Mouse (Mus musculus) telencephalon, adult 2 months (tissue): ENCODE measurements at regions not wholly inside any gene's neighbourhood (a gene's known extent, or its start where the extent isn't known, plus 50 kb on each side); places are given as distances from the start of the nearest gene placed in this dataset.
A peak's percentile ranks its signal among the peaks of the same experiment; 100 is the strongest.

ENCODE experiments used
- DNase-seq: peaks from one replicate; pipeline ENCODE4 v3.0.0-alpha.2; 2011; ENCODE audit warnings: low read depth, low spot score

DNA sequence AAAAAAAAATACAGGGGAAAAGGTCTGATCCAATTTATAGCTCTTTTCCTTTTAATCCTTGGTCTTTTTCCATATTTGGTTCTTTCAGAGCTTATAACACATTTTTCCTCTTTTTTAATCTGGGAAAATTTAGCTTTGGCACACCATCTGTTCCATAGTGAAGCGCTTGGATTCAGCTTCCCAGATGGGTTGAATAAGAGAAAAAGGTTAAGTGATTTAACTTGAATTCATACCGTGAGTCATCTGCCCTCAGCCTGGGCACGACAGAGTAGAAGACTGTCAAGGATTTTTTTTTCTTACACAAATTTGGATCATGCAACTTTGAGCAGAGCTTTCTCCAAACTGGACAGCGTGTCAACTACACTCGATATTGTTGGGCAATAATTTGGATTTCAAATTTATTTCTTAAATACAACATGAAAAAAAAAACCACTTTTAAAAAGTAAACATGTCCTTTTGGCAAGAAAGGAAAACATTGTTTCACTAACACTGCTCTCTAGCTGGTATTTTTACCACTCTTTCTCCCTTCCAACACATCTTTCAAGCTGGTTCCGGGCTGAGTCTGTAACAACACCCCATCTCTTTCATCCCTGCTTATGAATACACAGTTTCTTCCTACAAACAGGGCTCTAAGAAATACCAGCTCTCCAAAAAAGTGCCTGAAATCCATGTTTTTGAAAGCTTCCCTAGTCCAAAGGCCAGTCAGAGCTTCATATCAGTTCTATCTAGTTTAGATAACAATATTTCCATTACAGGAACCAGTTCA is 177.8 kb downstream of the Spry2 start:
- peak; percentile 87 for DNase-seq

DNA sequence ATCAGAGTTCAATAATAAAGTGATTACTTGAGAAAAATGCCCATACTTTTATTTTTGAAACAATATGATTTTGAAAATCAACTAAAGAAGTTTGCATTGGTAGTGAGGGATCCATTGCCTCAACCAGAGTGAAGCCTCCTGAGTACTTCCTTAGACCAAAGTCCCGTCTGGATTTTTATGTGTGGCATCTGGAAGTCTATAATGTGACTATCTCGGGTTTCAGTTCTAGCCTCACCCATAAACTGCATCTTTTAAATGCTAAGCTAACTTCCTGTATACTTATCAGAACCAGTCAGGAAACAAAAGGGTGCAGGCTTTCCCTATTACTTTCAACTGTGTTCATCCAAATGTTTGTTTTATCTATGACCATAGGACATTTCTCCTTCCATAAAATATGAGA is 178.8 kb downstream of the Spry2 start:
- no peak for DNase-seq

GRCm38 (mm10) chr14:105708691-105709090 is 187.9 kb downstream of the Spry2 start:
- DNase-seq = no peak

DNA sequence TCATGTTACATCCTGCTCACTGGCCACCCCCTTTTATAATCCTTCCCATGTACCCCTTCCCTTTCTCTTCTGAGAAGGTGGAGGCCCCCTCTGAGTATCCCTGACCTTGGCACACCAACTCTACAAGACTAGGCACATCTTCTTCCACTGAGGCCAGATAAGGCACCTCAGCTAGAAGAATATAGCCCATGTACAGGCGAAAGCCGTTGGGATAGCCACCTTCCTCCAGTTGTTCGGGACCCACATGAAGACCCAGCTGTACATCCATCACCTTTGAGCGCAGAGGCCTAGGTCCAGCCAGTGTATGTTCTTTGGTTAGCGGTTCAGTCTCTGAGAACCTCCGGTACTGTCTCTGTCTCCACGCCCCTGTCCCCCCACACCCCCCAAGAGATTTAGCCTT is 189.9 kb downstream of the Spry2 start:
- DNase-seq = no peak

DNA sequence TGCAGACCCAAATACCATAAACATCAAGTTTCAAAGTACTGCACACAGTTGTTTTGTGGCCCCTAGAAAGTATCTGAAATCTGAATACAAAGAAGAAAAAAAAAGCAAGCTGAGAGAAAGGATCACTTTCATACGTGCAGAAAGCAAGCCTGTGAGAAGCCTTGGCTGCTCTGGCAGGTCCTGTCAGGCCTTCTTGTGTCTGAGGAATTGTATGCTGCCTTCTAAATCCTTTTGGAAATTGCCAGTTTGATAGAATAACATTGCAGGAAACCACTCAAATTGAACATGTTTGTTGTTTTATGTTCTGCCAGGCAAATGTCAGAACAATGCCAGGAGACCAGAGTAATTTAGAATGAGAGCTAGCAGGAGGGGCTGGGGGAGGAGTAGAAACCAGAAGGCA is 198.0 kb downstream of the Spry2 start:
- DNase-seq = no peak

DNA sequence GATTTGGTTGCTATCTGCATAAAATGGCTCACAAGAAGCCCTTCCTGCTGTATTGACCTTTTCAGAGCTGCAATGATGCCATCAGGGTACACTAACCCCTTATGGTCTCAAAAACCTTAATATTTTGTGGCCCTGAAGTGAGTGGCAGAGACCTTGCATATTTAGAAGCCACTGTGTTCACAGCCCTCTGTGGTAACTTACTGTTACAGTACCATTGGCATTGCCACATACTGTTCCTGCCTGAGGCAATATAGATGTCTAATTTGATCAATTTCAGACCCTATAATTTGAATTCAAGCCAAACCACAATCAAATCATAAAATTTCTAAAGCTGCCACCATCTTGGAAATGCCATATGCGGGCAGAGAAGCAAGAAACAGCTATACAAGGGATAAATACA is 198.5 kb downstream of the Spry2 start:
- no peak for DNase-seq

- DNase-seq = no peak
Measured at GRCm38 (mm10) chr14:105697398-105697797, 199.2 kb downstream of the Spry2 start.

DNA sequence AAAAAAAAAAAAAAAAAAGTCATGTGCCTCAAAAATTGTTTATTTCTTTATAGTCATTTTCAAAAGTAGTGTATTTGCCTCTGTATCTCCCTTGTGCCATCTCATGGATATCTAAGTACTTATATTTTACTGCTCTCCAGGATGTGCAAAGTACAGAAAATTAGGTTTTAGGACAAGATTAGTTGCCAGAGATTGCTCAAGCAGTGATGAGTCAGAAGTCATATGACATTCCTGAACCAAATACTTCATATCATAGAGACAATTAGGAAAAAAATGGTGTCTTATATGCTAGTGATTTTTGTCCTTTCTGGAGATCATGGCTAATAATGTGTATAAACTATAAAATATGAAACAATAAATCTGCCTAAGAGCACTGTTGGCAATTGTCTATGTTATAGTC is 201.7 kb downstream of the Spry2 start:
- DNase-seq = no peak

DNA sequence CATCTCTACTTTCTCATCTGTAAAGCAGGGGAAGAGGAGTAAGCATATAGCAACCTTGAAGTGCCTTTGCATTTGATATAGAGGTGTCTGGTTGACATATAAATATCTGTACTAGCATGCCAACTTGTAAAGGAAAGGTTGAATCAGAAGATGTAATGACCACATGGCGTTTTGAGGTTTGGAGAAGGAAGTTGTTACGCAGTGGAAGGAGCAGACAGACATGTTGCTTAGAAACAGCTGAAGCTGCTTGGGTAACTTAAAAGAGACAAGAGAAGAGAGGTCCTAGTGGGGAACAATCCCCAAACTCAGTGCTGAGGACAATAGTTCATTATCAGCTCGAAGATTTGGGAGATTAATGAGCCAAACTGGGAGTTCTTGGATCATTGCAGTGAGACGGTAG is 202.9 kb downstream of the Spry2 start:
- no peak for DNase-seq

- DNase-seq = no peak
Measured at GRCm38 (mm10) chr14:105684826-105685465, 211.7 kb downstream of the Spry2 start.

GRCm38 (mm10) chr14:105684329-105684728 is 212.3 kb downstream of the Spry2 start:
- DNase-seq = no peak

DNA sequence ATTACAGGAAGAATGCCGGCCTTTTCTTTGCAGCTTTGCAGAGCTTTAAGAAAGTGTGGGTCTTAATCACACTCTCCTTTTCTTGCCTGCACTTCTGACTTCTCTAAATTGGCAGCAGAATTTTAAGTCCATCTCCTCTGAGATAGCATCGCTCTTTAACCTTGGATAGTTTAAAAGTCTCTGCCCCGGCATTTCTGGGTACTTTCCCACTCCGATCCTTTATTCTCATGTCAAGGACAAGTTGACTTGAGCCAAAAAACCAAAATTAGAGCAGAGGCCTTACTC is 220.0 kb downstream of the Spry2 start:
- no peak for DNase-seq

GRCm38 (mm10) chr14:105675801-105676645 is 220.6 kb downstream of the Spry2 start:
- no peak for DNase-seq

DNA sequence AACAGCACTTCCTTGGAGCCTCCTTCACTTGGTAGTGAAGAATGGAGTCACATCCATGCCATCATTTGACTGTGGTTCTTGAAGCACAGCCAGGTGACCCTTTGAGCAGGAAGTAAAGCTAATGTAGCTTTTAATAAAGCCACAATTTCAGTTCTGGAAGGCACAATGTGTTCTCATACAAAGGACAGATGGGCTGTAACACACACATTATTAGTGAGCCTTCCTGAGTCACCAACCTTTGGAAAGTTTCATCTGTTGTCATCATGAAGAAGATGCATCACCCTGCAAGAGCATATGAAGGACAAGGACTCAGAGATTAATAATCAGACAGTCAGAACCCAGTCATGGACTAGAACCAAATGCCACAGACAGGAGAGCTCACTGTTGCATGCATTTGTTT is 221.6 kb downstream of the Spry2 start:
- no peak for DNase-seq

DNA sequence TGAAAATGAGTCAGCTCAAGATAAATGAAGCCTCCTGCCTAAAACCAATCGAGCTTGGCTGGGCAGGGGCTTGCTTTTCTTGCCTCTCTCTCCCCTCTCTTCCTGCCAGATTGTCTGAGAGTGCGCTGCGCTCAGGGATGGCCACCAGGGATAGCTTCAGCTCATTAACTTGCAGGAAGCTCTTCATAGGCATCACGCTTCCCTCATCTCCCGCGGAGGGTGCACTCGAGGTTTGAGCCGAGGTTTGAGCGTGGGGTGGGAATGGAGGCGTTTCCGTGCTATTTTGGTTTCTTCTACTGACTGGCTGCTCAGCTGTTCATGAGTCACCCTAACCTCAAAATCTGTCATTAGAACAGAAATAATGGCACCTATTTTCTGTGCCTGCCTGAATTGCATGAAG is 227.7 kb downstream of the Spry2 start:
- peak; percentile 96 for DNase-seq

DNA sequence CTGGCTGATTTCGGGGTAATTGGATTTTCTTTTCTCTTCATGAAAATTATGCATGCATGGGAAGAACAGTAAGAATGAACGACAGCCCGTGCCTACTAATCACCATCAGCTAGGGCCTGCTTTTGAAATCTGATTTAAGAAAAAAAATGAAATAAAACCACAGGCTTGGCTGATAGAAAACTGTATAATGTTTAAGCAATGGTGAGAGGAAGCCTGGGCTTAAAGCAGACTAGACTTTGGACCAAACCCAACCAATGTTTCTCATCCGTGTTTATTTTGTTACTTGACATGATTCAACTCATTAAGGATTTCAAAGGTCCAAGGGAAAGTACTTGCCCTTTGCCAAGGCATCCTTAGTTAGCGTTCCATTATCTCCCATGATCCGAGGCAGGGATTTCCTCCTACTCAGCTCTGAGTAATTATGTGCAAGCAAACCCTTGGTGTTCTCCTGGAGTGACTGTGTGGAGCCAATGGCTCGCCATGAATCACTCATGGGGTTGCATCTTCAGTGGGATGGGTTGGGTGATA is 231.9 kb downstream of the Spry2 start:
- DNase-seq = no peak

- no peak for DNase-seq
Measured at GRCm38 (mm10) chr14:105663472-105663871, 233.1 kb downstream of the Spry2 start.

DNA sequence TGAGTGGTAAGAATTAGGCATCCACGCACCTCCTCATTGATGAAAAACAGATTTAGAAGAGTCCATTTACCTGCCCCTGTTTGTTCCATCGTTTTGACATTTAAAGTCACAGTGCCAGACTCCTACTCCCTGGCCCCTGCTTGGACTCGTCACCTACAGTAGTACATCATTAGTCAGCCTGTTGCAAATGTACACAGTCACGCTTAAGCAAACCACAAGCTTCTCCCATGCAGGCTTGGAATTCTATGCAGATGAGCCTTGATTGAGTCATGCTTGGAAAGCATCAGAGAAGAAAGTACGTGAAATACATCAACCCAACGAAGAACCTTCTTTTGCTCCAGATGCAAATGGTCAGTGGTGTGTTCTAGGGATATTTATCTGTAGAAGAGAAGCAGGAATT is 233.8 kb downstream of the Spry2 start:
- DNase-seq = no peak

DNA sequence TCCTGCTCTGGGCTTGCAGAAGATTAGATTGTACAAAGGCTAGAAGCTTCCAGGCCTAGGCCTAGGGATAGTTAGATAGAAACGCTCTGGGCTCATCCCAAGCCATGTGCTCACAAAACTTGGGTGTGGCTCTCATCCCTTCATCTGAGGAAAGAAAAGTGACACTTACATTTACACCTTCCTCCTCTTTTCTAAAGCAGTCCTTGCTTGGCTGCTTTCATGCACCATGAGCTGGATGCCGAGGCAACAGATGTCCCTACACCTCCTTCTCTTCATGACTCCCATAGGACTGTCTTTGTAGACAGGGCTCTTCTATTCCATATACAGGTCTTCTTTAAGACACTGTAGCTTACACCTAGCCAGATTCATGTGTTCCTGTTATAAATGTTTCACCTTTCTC is 238.3 kb downstream of the Spry2 start:
- DNase-seq = peak; percentile 81

GRCm38 (mm10) chr14:105647166-105647565 is 249.5 kb downstream of the Spry2 start:
- DNase-seq = no peak

DNA sequence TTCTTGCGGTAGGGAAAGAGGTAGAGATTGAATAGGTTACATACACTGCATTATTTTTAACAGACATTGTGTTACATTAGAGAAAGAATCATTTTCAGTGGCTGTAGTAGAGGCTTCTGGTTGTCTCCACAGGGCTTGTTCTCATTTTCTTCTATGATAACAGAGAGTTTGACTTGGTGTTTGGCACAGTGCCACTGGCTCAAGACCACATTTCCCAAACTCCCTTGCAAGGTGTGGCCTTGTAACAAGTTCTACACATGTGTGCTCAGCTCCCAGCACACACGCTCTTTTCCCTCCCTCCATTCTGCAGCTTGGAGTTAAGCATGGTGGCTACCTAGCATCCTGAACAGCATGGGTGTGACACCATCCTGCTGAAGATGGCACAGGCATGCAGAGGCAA is 252.2 kb downstream of the Spry2 start:
- DNase-seq = no peak

DNA sequence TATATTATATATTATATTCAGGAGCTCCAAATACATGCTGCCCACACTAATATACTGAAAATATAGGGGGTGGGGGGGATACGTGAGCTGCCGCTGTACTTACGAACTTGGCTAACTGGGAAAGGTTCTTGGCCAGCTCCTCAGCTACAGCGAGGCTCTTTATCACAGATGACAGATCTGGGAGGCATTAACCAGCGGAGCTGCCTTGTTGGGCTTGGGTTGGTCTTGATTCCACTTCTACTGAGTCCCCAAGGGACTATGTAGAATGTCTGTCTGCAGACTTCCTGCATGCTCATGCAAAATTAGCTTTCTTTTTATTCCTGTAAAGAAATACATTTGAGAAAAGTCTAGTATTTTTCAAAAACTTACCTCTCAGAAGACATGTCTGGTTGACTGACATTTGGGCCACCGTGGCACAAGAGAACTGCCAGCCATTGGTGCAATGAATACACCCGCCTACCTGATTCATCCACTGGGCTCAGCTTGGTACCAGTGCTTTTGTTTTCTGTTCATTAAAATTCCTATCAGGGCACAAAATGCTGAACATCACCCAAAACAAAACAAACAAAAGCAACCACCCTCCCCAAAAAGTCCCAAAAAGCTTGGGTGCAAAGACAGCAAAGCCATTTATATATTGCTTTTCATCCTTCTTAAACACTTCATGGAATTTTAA is 253.2 kb downstream of the Spry2 start:
- DNase-seq = no peak
